Mouse (Mus musculus) layer of hippocampus, adult 2 months (tissue): ENCODE measurements around the gene Camsap2. TPM values are rescaled to one million over a fixed set of nuclear protein-coding genes. Genes with fewer than 3 reads are reported as not detected.

ENCODE experiments used
- DNase-seq, 2 experiments: peaks; one replicate each; pipeline ENCODE4 v3.0.0; 2022; ENCODE audit warnings: low spot score in 2 of 2
- H3K27ac ChIP-seq: fragments of 200-600 bp; 2 replicates; pipeline ENCODE4 v1.8.1; 2022
- H3K4me3 ChIP-seq: fragments of 200-600 bp; 2 replicates; pipeline ENCODE4 v1.8.1; 2022; ENCODE audit warnings: mild to moderate bottlenecking
- CTCF ChIP-seq: fragments of 200-600 bp; conservative IDR thresholded peaks from 2 replicates; pipeline ENCODE4 v1.8.1; 2022; ENCODE audit warnings: antibody characterized with exemption, mild to moderate bottlenecking, moderate library complexity
- long read RNA-seq, 2 experiments: library from polyadenylated mRNA; stranded (forward); transcript quantifications; one replicate each; pipeline ENCODE4 v2.0.0; 2021; ENCODE audit warnings: borderline mapping rate in 2 of 2
- total RNA-seq, 2 experiments: library from RNA; stranded (reverse); gene quantifications; 2 replicates each; pipeline ENCODE4 v1.2.3; 2021

Camsap2 gene
- 100 to 1,000 TPM; 132 to 141 TPM for total RNA-seq
- long read RNA-seq, experiment 1, full-length matches to known transcripts: 21 of 43 reads
- long read RNA-seq, experiment 1, partial matches to known transcripts: 8 of 43 reads
- long read RNA-seq, experiment 1, other reads (novel, unspliced or antisense): 14 of 43 reads
- long read RNA-seq, experiment 2, full-length matches to known transcripts: 27 of 50 reads
- long read RNA-seq, experiment 2, partial matches to known transcripts: 14 of 50 reads
- long read RNA-seq, experiment 2, other reads (novel, unspliced or antisense): 9 of 50 reads

- peak; percentile 94 to 95 for DNase-seq
- peak; percentile 27; the same call in 1 of the 2 replicates for TF ChIP-seq CTCF
- H3K27ac ChIP-seq: peak within 1 kb of the TSS; percentile 100
Observed at GRCm38 (mm10) chr1:136345454-136346372, at the start of gene Camsap2. TSS of gene Camsap2 (minus strand) at chr1:136346104.

GRCm38 (mm10) chr1:136395073-136395472 is 49.2 kb upstream of the Camsap2 start:
- no peak for TF ChIP-seq CTCF
- Histone ChIP-seq H3K4me3 (no peak overlapping the region), H3K27ac (no peak overlapping the region)
- DNase-seq: no peak

More at GRCm38 (mm10) chr1:136345454-136346372, at the start of gene Camsap2:
- H3K4me3 ChIP-seq: peak within 1 kb of the TSS; percentile 81

GRCm38 (mm10) chr1:136394506-136394905 is 48.6 kb upstream of the Camsap2 start:
- DNase-seq: no peak
- Histone ChIP-seq H3K4me3 (no peak overlapping the region), H3K27ac (no peak overlapping the region)
- no peak for TF ChIP-seq CTCF

- DNase-seq: no peak
- TF ChIP-seq CTCF: no peak
- Histone ChIP-seq H3K4me3 (no peak overlapping the region), H3K27ac (no peak overlapping the region)
Observed at GRCm38 (mm10) chr1:136386914-136387313, 41.0 kb upstream of the Camsap2 start.

GRCm38 (mm10) chr1:136381583-136381982 is 35.7 kb upstream of the Camsap2 start:
- no peak overlapping the region for H3K4me3 ChIP-seq
- no peak overlapping the region for H3K27ac ChIP-seq
- TF ChIP-seq CTCF: no peak
- DNase-seq: no peak

GRCm38 (mm10) chr1:136381169-136381568 is 35.3 kb upstream of the Camsap2 start:
- H3K27ac ChIP-seq: no peak overlapping the region
- no peak for TF ChIP-seq CTCF
- H3K4me3 ChIP-seq: no peak overlapping the region
- no peak for DNase-seq

- no peak for TF ChIP-seq CTCF
- no peak for DNase-seq
- Histone ChIP-seq H3K4me3 (no peak overlapping the region), H3K27ac (no peak overlapping the region)
Observed at GRCm38 (mm10) chr1:136380606-136381005, 34.7 kb upstream of the Camsap2 start.

GRCm38 (mm10) chr1:136380161-136380560 is 34.3 kb upstream of the Camsap2 start:
- Histone ChIP-seq H3K27ac (no peak overlapping the region), H3K4me3 (no peak overlapping the region)
- no peak for DNase-seq
- no peak for TF ChIP-seq CTCF

- no peak overlapping the region for H3K27ac ChIP-seq
- no peak for TF ChIP-seq CTCF
Observed at GRCm38 (mm10) chr1:136379261-136379660, 33.4 kb upstream of the Camsap2 start.

GRCm38 (mm10) chr1:136365986-136366385 is 20.1 kb upstream of the Camsap2 start:
- DNase-seq: no peak
- no peak for TF ChIP-seq CTCF
- Histone ChIP-seq H3K27ac (no peak overlapping the region), H3K4me3 (no peak overlapping the region)

More at GRCm38 (mm10) chr1:136379261-136379660, 33.4 kb upstream of the Camsap2 start:
- no peak overlapping the region for H3K4me3 ChIP-seq
- no peak for DNase-seq

GRCm38 (mm10) chr1:136364711-136365110 is 18.8 kb upstream of the Camsap2 start:
- no peak for TF ChIP-seq CTCF
- Histone ChIP-seq H3K27ac (no peak overlapping the region), H3K4me3 (no peak overlapping the region)
- DNase-seq: peak; percentile 47 to 80

- no peak for DNase-seq
- peak overlapping the region; percentile 80 for H3K27ac ChIP-seq
Observed at GRCm38 (mm10) chr1:136363035-136363434, 17.1 kb upstream of the Camsap2 start.

GRCm38 (mm10) chr1:136362567-136362966 is 16.7 kb upstream of the Camsap2 start:
- Histone ChIP-seq H3K27ac (peak overlapping the region; percentile 80), H3K4me3 (no peak overlapping the region; the same call in 1 of the 2 replicates)
- peak; percentile 24 to 35 for DNase-seq
- no peak for TF ChIP-seq CTCF

More at GRCm38 (mm10) chr1:136363035-136363434, 17.1 kb upstream of the Camsap2 start:
- no peak overlapping the region for H3K4me3 ChIP-seq
- no peak for TF ChIP-seq CTCF

- no peak for DNase-seq
- no peak overlapping the region for H3K4me3 ChIP-seq
- TF ChIP-seq CTCF: no peak
- H3K27ac ChIP-seq: peak overlapping the region; percentile 80
Observed at GRCm38 (mm10) chr1:136361373-136361772, 15.5 kb upstream of the Camsap2 start.
